Mouse (Mus musculus): ENCODE results near the gene Bphl. TPM values are rescaled to one million over a fixed set of nuclear protein-coding genes. Genes with fewer than 3 reads are reported as not detected.

Bphl gene
- 8.8 and 14.4 TPM in 2 replicates for polyA plus RNA-seq (2012; rRNA removed; ENCODE audit: low replicate concordance)

GRCm38 (mm10) chr13:34037172-34038055, at the start of gene Bphl:
Bphl (plus strand) TSS chr13:34037597.

GRCm38 (mm10) chr13:34002058-34003006, 35.1 kb upstream of the Bphl start, which contains the start of the genes Ripk1 and Serpinb6a:
Ripk1 (plus strand) TSS chr13:34002363.
Serpinb6a (minus strand) TSS chr13:34002794.

GRCm38 (mm10) chr13:34077492-34078271, 40.3 kb downstream of the Bphl start, which contains the start of gene Tubb2a:
Tubb2a (minus strand) TSS chr13:34078007.

Other genes starting within 250 kb of the Bphl start
- not detected in 2 replicates for gene Serpinb6e, start 194.2 kb upstream of the Bphl start, polyA plus RNA-seq (2012; rRNA removed; ENCODE audit: low replicate concordance)
- not detected in 2 replicates for gene Serpinb6c, start 131.9 kb upstream of the Bphl start, polyA plus RNA-seq (2012; rRNA removed; ENCODE audit: low replicate concordance)
- gene Nqo2, start 72.9 kb upstream of the Bphl start, polyA plus RNA-seq (2012; rRNA removed; ENCODE audit: low replicate concordance) = 1.6 and 2.3 TPM in 2 replicates
- gene Ripk1, start 35.2 kb upstream of the Bphl start, polyA plus RNA-seq (2012; rRNA removed; ENCODE audit: low replicate concordance) = 4.6 and 16.3 TPM in 2 replicates
- gene Serpinb6a, start 34.8 kb upstream of the Bphl start, polyA plus RNA-seq (2012; rRNA removed; ENCODE audit: low replicate concordance) = 40.0 and 143 TPM in 2 replicates
- 118 and 147 TPM in 2 replicates for gene Tubb2a, start 40.4 kb downstream of the Bphl start, polyA plus RNA-seq (2012; rRNA removed; ENCODE audit: low replicate concordance)
- gene Tubb2b, start 92.9 kb downstream of the Bphl start, polyA plus RNA-seq (2012; rRNA removed; ENCODE audit: low replicate concordance) = 16.0 and 20.0 TPM in 2 replicates
- 71.7 and 123 TPM in 2 replicates for gene Psmg4, start 125.4 kb downstream of the Bphl start, polyA plus RNA-seq (2012; rRNA removed; ENCODE audit: low replicate concordance)